Comparison of ENCODE assay signal across 9 mouse cellular contexts in genomic region chr11:71820847-71821246, GRCm38 (mm10).
A peak's percentile ranks its signal among the peaks of the same experiment; 100 is the strongest.
DNase-seq lines count a peak whose midpoint lies in the region; ATAC-seq and TF ChIP-seq lines count a peak whose summit lies in the region.
"Had no signal": no experiment of that assay in that cellular context is flagged by ENCODE, and none has a peak within 500 bp of the region (broad histone marks: within the 10 kb centered on the region; RNA-seq: fewer than 3 reads in every experiment).

No protein-coding gene starts in this region.

- H3K79me2 ChIP-seq in heart, adult 2 months (replicated peaks; ENCODE audit: control insufficient read depth, insufficient read depth, low read length): no peaks in the 10 kb centered on the region

- H3K27ac ChIP-seq in heart, embryonic 13.5 days (replicated peaks): no peak overlapping the region
- no peak overlapping the region for H3K27ac ChIP-seq in ES-E14 (ENCODE audit: insufficient read depth, low read depth, low read length, poor library complexity, severe bottlenecking)
- no peak overlapping the region for H3K27ac ChIP-seq in liver, postnatal 0 days (ENCODE audit: low read depth)
- no peak overlapping the region for H3K27ac ChIP-seq in heart, adult 2 months

- 38% methylated on average over 10 of the region's 10 CpGs for WGBS in heart, embryonic 13.5 days
- WGBS in liver, postnatal 0 days (ENCODE audit: insufficient replicate concordance): 39% methylated on average over 10 of the region's 10 CpGs
- 47% methylated on average over 10 of the region's 10 CpGs for WGBS in heart, adult 2 months

- H3K9ac ChIP-seq in heart, embryonic 13.5 days: no peak overlapping the region
- H3K9ac ChIP-seq in ES-E14 (ENCODE audit: insufficient read depth, low read depth, low read length, poor library complexity, severe bottlenecking): no peak overlapping the region
- H3K9ac ChIP-seq in liver, postnatal 0 days (replicated peaks): no peak overlapping the region
- H3K9ac ChIP-seq in heart, adult 2 months (ENCODE audit: low read depth, low read length): no peak overlapping the region

- no peak for ATAC-seq in heart, embryonic 13.5 days (ENCODE audit: extremely low read depth, insufficient number of reproducible peaks, low FRiP score, low TSS enrichment)
- no peak for ATAC-seq in liver, postnatal 0 days

- 0 out of 2 replicates have a peak overlapping the region, but pooled peaks have one; percentile 1 for H3K4me2 ChIP-seq in heart, embryonic 13.5 days
- H3K4me2 ChIP-seq in liver, postnatal 0 days (ENCODE audit: low read depth, low read length): peak overlapping the region; percentile 7; the same call in 1 of the 2 replicates

- no peak for TF ChIP-seq EP300 in liver, postnatal 0 days (IDR thresholded peaks at IDR 0.05; ENCODE audit: low read depth)
- TF ChIP-seq EP300 in heart, adult 2 months (IDR thresholded peaks at IDR 0.05; ENCODE audit: insufficient read depth, low read depth, low read length): no peak

- in situ Hi-C loops in ES-E14 (cut with MboI; ENCODE audit: low sequenced_read_pairs in 2 of 2, unreplicated experiment in 2 of 2): no loop called here

- no peak for TF ChIP-seq CTCF in liver, postnatal 0 days (IDR thresholded peaks at IDR 0.05; ENCODE audit: low read depth)
- no peak for TF ChIP-seq CTCF in heart, adult 2 months (IDR thresholded peaks at IDR 0.05)

- H3K36me3 ChIP-seq in heart, embryonic 13.5 days: no peaks in the 10 kb centered on the region
- no peaks in the 10 kb centered on the region for H3K36me3 ChIP-seq in ES-E14 (ENCODE audit: control insufficient read depth, insufficient read depth, low read length, poor library complexity, severe bottlenecking)
- H3K36me3 ChIP-seq in liver, postnatal 0 days (replicated peaks; ENCODE audit: insufficient read depth, low read length): no peaks in the 10 kb centered on the region
- no peaks in the 10 kb centered on the region for H3K36me3 ChIP-seq in heart, adult 2 months (ENCODE audit: control insufficient read depth, insufficient read depth, low read length)

- H3K27me3 ChIP-seq in heart, embryonic 13.5 days (replicated peaks): peaks cover 5% of the 10 kb centered on the region; the same call in 1 of the 2 replicates
- no peaks in the 10 kb centered on the region for H3K27me3 ChIP-seq in liver, postnatal 0 days (ENCODE audit: insufficient read depth, low read length)
- no peaks in the 10 kb centered on the region for H3K27me3 ChIP-seq in heart, adult 2 months (ENCODE audit: control insufficient read depth, insufficient read depth, low read length)

- H3K4me1 ChIP-seq in heart, embryonic 13.5 days: no peaks in the 10 kb centered on the region
- H3K4me1 ChIP-seq in ES-E14 (ENCODE audit: control insufficient read depth in 2 of 2, insufficient read depth in 2 of 2, low read length in 2 of 2, poor library complexity in 1 of 2): peaks cover 0 to 5% of the 10 kb centered on the region in 2 experiments; a peak in 1 of 4 replicates
- H3K4me1 ChIP-seq in liver, postnatal 0 days (ENCODE audit: insufficient read depth): no peaks in the 10 kb centered on the region
- H3K4me1 ChIP-seq in heart, adult 2 months (ENCODE audit: control insufficient read depth, insufficient read depth, low read length): peaks cover 12% of the 10 kb centered on the region

- intact Hi-C loops in heart, postnatal 36 days (cut with DNase I): no loop called here
- intact Hi-C loops in gastrocnemius, postnatal 14 days (cut with DNase I; ENCODE audit: low total_unique reads): no loop called here
- intact Hi-C loops in heart, adult 2 months (cut with DNase I): no loop called here

- H3K4me3 ChIP-seq in heart, embryonic 13.5 days: no peak overlapping the region
- peak overlapping the region; percentile 28 to 50; a peak in 3 of 4 replicates for H3K4me3 ChIP-seq in ES-E14 (ENCODE audit: insufficient read depth in 1 of 2, low read depth in 1 of 2, low read length in 2 of 2, poor library complexity in 1 of 2, severe bottlenecking in 1 of 2)
- no peak overlapping the region for H3K4me3 ChIP-seq in liver, postnatal 0 days (ENCODE audit: low read depth, low read length)
- no peak overlapping the region for H3K4me3 ChIP-seq in heart, adult 2 months
- H3K4me3 ChIP-seq: erythroblast, embryonic 14.5 days had no signal

- TF ChIP-seq POLR2A in heart, adult 2 months (IDR thresholded peaks at IDR 0.05; ENCODE audit: insufficient read depth, low read depth, low read length): no peak

- no peak for DNase-seq in heart, postnatal 36 days
- DNase-seq in ES-E14 (ENCODE audit: low read depth, low spot score): peak; percentile 12
- DNase-seq in forelimb bud, embryonic 11.5 days (ENCODE audit: low read depth, low spot score): peak; percentile 3
- peak; percentile 33 for DNase-seq in liver, postnatal 0 days
- DNase-seq in gastrocnemius, postnatal 14 days: no peak
- DNase-seq in heart, adult 2 months: no peak
- no peak for DNase-seq in adrenal gland, adult 2 months

- no peaks in the 10 kb centered on the region for H3K9me3 ChIP-seq in heart, embryonic 13.5 days
- H3K9me3 ChIP-seq in ES-E14 (ENCODE audit: control insufficient read depth, insufficient read depth, low read depth, low read length): no peaks in the 10 kb centered on the region
- H3K9me3 ChIP-seq in liver, postnatal 0 days (ENCODE audit: low read length): no peaks in the 10 kb centered on the region

TF ChIP-seq in ES-E14, 5 proteins besides CTCF, POLR2A, EP300 and RAD21:
- TF ChIP-seq MAFK (IDR thresholded peaks at IDR 0.05; ENCODE audit: insufficient read depth, low read depth, low read length): no peak
- no peak for TF ChIP-seq CHD2 (IDR thresholded peaks at IDR 0.05; ENCODE audit: low read depth, low read length)
- TF ChIP-seq ZC3H11A (IDR thresholded peaks at IDR 0.05; ENCODE audit: borderline replicate concordance, low read depth, low read length): no peak
- TF ChIP-seq HCFC1 (IDR thresholded peaks at IDR 0.05; ENCODE audit: borderline replicate concordance, insufficient read depth, low read length): no peak
- TF ChIP-seq ZNF384 (IDR thresholded peaks at IDR 0.05; ENCODE audit: low read depth, low read length): no peak

Comparison
In these comparisons a context has a peak if more than half of its experiments do, and no peak if none do; other contexts are left out.
1. H3K4me3 ChIP-seq: peak in ES-E14 (2 of 2); none in heart, embryonic 13.5 days (single experiment), liver, postnatal 0 days (single experiment) and heart, adult 2 months (single experiment).
2. DNase-seq: peak in ES-E14 (single experiment), forelimb bud, embryonic 11.5 days (single experiment) and liver, postnatal 0 days (single experiment); none in heart, postnatal 36 days (0 of 2), gastrocnemius, postnatal 14 days (single experiment), heart, adult 2 months (0 of 2) and adrenal gland, adult 2 months (single experiment).